Mouse (Mus musculus) MEL (cell line): Measurements from ENCODE around the gene Sema3a. TPM values are rescaled to one million over a fixed set of nuclear protein-coding genes. Genes with fewer than 3 reads are reported as not detected.

ENCODE experiments used
- DNase-seq: peaks from one replicate; pipeline ENCODE4 v3.0.0; 2011; ENCODE audit warnings: low read depth, low spot score
- H3K27ac ChIP-seq: 2 replicates; pipeline ENCODE4 v1.5.1; 2012; ENCODE audit warnings: low read depth, mild to moderate bottlenecking, control low read depth, low read length, moderate library complexity; ENCODE audit not compliant: control insufficient read depth
- H3K27me3 ChIP-seq, 2 experiments: fragments of 150-350 bp in 1 of 2; sonication (generic) in 1 of 2; 2 replicates each; pipeline ENCODE4 v1.6.1; 2012; ENCODE audit warnings: low read length in 2 of 2, mild to moderate bottlenecking in 2 of 2, improper control_type of control experiment in 1 of 2, moderate library complexity in 1 of 2; ENCODE audit not compliant: insufficient read depth in 2 of 2, control insufficient read depth in 1 of 2
- H3K36me3 ChIP-seq, 2 experiments: 2 replicates each; pipeline ENCODE4 v1.6.1; 2012 to 2014; ENCODE audit warnings: low read length in 2 of 2, improper control_type of control experiment in 1 of 2, inconsistent platforms in 1 of 2, mild to moderate bottlenecking in 1 of 2; ENCODE audit not compliant: insufficient read depth in 2 of 2, control insufficient read depth in 1 of 2
- H3K4me1 ChIP-seq, 2 experiments: fragments of 150-350 bp in 1 of 2; sonication (generic) in 1 of 2; 2 replicates each; pipeline ENCODE4 v1.6.1; 2012; ENCODE audit warnings: low read length in 2 of 2, improper control_type of control experiment in 1 of 2, mild to moderate bottlenecking in 1 of 2; ENCODE audit not compliant: insufficient read depth in 2 of 2, control insufficient read depth in 1 of 2
- H3K4me3 ChIP-seq, 2 experiments: fragments of 150-350 bp in 1 of 2; sonication (generic) in 1 of 2; 2 replicates each; pipeline ENCODE4 v1.5.1; 2012; ENCODE audit warnings: low read depth in 2 of 2, low read length in 2 of 2, mild to moderate bottlenecking in 2 of 2, moderate library complexity in 2 of 2, control low read depth in 1 of 2, improper control_type of control experiment in 1 of 2; ENCODE audit not compliant: control insufficient read depth in 1 of 2, insufficient read depth in 1 of 2
- H3K79me2 ChIP-seq: 2 replicates; pipeline ENCODE4 v1.6.1; 2012; ENCODE audit warnings: mild to moderate bottlenecking, low read length, moderate library complexity; ENCODE audit not compliant: control insufficient read depth, poor library complexity, insufficient read depth
- H3K9ac ChIP-seq: 2 replicates; pipeline ENCODE4 v1.6.1; 2012; ENCODE audit warnings: low read depth, mild to moderate bottlenecking, control low read depth, low read length, moderate library complexity; ENCODE audit not compliant: control insufficient read depth, poor library complexity, severe bottlenecking
- H3K9me3 ChIP-seq: fragments of 150-350 bp; sonication (generic); replicated peaks from 2 replicates; pipeline ENCODE4 v1.6.1; 2012; ENCODE audit warnings: mild to moderate bottlenecking, low read length, improper control_type of control experiment, moderate library complexity; ENCODE audit not compliant: insufficient read depth
- BHLHE40 ChIP-seq: IDR thresholded peaks from 2 replicates; pipeline ENCODE4 v1.6.1; 2012; ENCODE audit warnings: low read depth, mild to moderate bottlenecking, inconsistent platforms, low read length, improper control_type of control experiment, borderline replicate concordance
- CHD1 ChIP-seq: IDR thresholded peaks from 2 replicates; pipeline ENCODE4 v1.6.1; 2012; ENCODE audit warnings: low read depth, mild to moderate bottlenecking, inconsistent platforms, low read length, improper control_type of control experiment
- CTCF ChIP-seq, 3 experiments: IDR thresholded peaks in 2 of 3; conservative IDR thresholded peaks in 1 of 3; 2 replicates each; pipeline ENCODE4 v1.5.1; 2011 to 2012; ENCODE audit warnings: low read length in 3 of 3, low read depth in 2 of 3, mild to moderate bottlenecking in 2 of 3, improper control_type of control experiment in 1 of 3, inconsistent platforms in 1 of 3, mixed read lengths in 1 of 3, moderate library complexity in 1 of 3; ENCODE audit not compliant: control insufficient read depth in 1 of 3, insufficient read depth in 1 of 3, poor library complexity in 1 of 3, severe bottlenecking in 1 of 3
- GABPA ChIP-seq: IDR thresholded peaks from 2 replicates; pipeline ENCODE4 v1.6.1; 2012; ENCODE audit warnings: low read depth, mild to moderate bottlenecking, inconsistent platforms, low read length, improper control_type of control experiment, moderate library complexity
- KAT2A ChIP-seq: conservative IDR thresholded peaks from 2 replicates; pipeline ENCODE4 v1.6.1; 2012; ENCODE audit warnings: low read depth, low read length, improper control_type of control experiment, inconsistent platforms
- MAFK ChIP-seq: IDR thresholded peaks from 2 replicates; pipeline ENCODE4 v1.6.1; 2011; ENCODE audit warnings: low read depth, mild to moderate bottlenecking, low read length, improper control_type of control experiment, borderline replicate concordance
- MEF2A ChIP-seq: IDR thresholded peaks from 2 replicates; pipeline ENCODE4 v1.6.1; 2014; ENCODE audit warnings: low read depth, mild to moderate bottlenecking, inconsistent platforms, low read length, improper control_type of control experiment; ENCODE audit not compliant: poor library complexity, insufficient replicate concordance, severe bottlenecking; ENCODE audit errors: extremely low read depth
- MXI1 ChIP-seq: IDR thresholded peaks from 2 replicates; pipeline ENCODE4 v1.6.1; 2011; ENCODE audit warnings: mild to moderate bottlenecking, low read depth, low read length, improper control_type of control experiment
- NELFE ChIP-seq: IDR thresholded peaks from 2 replicates; pipeline ENCODE4 v1.6.1; 2011; ENCODE audit warnings: low read depth, low read length, improper control_type of control experiment
- POLR2A ChIP-seq, 2 experiments: IDR thresholded peaks; 2 replicates each; pipeline ENCODE4 v1.6.1; 2011 to 2012; ENCODE audit warnings: low read length in 2 of 2, mild to moderate bottlenecking in 2 of 2, control low read depth in 1 of 2, improper control_type of control experiment in 1 of 2, low read depth in 1 of 2, moderate library complexity in 1 of 2; ENCODE audit not compliant: control insufficient read depth in 1 of 2, insufficient read depth in 1 of 2, poor library complexity in 1 of 2
- POLR2AphosphoS2 ChIP-seq: IDR thresholded peaks from 2 replicates; pipeline ENCODE4 v1.6.1; 2011; ENCODE audit warnings: low read length, improper control_type of control experiment
- RAD21 ChIP-seq: IDR thresholded peaks from 2 replicates; pipeline ENCODE4 v1.6.1; 2011; ENCODE audit warnings: mild to moderate bottlenecking, low read depth, low read length, improper control_type of control experiment
- RCOR1 ChIP-seq: IDR thresholded peaks from 2 replicates; pipeline ENCODE4 v1.6.1; 2012; ENCODE audit warnings: low read depth, mild to moderate bottlenecking, inconsistent platforms, low read length, improper control_type of control experiment
- SIN3A ChIP-seq: IDR thresholded peaks from 2 replicates; pipeline ENCODE4 v1.6.1; 2012; ENCODE audit warnings: low read length, improper control_type of control experiment, inconsistent platforms
- SMC3 ChIP-seq: IDR thresholded peaks from 2 replicates; pipeline ENCODE4 v1.6.1; 2011; ENCODE audit warnings: low read depth, low read length, improper control_type of control experiment
- TAL1 ChIP-seq: IDR thresholded peaks from 2 replicates; pipeline ENCODE4 v1.6.1; 2012; ENCODE audit warnings: mild to moderate bottlenecking, inconsistent platforms, low read length, moderate library complexity, mixed read lengths
- TBP ChIP-seq: IDR thresholded peaks from 2 replicates; pipeline ENCODE4 v1.8.0; 2011; ENCODE audit warnings: low read depth, low read length, improper control_type of control experiment
- TCF12 ChIP-seq: IDR thresholded peaks from 2 replicates; pipeline ENCODE4 v1.6.1; 2014; ENCODE audit warnings: low read depth, mild to moderate bottlenecking, inconsistent platforms, low read length, improper control_type of control experiment, moderate library complexity
- ZC3H11A ChIP-seq: IDR thresholded peaks from 2 replicates; pipeline ENCODE4 v1.6.1; 2012; ENCODE audit warnings: low read depth, mild to moderate bottlenecking, inconsistent platforms, low read length, improper control_type of control experiment
- ZNF384 ChIP-seq: IDR thresholded peaks from 2 replicates; pipeline ENCODE4 v1.6.1; 2012; ENCODE audit warnings: low read depth, mild to moderate bottlenecking, inconsistent platforms, low read length, improper control_type of control experiment
- polyA plus RNA-seq, 2 experiments: library from polyadenylated mRNA; stranded (reverse) in 1 of 2; unstranded in 1 of 2; fragments of >175 nt in 1 of 2; fragments of >200 nt in 1 of 2; gene quantifications; 2 replicates each; pipeline versions ENCODE4 v1.2.1 to v1.2.4; 2012; ENCODE audit warnings: low replicate concordance in 2 of 2, low read depth in 1 of 2; ENCODE audit not compliant: insufficient read length in 2 of 2, insufficient read depth in 1 of 2, missing spikeins in 1 of 2
- total RNA-seq: library from RNA; depleted of rRNA; stranded (reverse); fragments of 300-350 nt; gene quantifications from 2 replicates; pipeline ENCODE4 v1.2.3, GENCODE M21; 2012

Sema3a gene
- total and polyA plus RNA-seq, 3 experiments: not detected

DNA sequence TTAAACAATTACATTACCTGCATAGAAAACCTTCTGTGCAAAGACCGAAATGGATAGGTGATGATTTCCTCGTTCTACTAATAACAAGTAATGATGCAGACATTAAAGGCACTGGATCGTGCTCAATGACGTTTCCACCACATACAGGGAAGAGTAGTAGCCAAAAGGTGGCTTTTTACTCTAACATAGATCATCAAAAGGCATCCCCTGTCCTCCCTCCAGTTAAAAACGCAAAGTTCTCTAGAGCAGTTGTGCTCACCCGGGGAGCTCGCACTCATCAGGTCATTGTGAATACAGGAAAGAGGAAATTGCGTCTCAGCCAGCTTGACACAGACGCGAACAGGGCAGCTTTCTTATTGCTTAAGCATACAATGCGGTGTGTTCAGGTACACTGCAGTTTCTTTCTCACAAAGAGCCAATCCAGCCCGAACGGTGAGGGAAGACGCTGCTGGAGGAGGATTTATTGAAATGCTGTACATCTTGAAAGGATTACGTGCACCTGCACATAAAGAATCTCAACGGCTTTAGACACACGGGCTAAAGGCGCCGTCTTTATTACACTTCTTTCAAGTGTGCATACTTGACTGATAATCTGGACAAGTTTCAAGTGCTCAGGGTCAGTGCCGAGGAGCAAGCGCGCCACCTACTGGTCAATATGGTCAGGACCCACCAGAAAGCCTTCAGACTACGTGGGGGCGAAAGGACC is 503.5 kb downstream of the Sema3a start:
- peak overlapping the region; percentile 68 to 73 for H3K4me3 ChIP-seq
- TF ChIP-seq CTCF (IDR thresholded peaks at IDR 0.05 in 2 of 3, conservative IDR thresholded peaks at IDR 0.05 in 1 of 3; ENCODE audit: control insufficient read depth in 1 of 3, insufficient read depth in 1 of 3, low read depth in 2 of 3, low read length in 3 of 3, poor library complexity in 1 of 3, severe bottlenecking in 1 of 3) (peak; percentile 93 to 99 (median 98)), RAD21 (peak; percentile 98), TCF12 (no peak; the same call in 1 of the 2 replicates), MXI1 (peak; percentile 66), POLR2A (IDR thresholded peaks at IDR 0.05; ENCODE audit: control insufficient read depth in 1 of 2, insufficient read depth in 1 of 2, low read depth in 1 of 2, low read length in 2 of 2, poor library complexity in 1 of 2) (0 out of 4 replicates have a peak, but pooled peaks of 1 of the 2 experiments have one; percentile 17), SMC3 (peak; percentile 97), SIN3A (peak; percentile 48; the same call in 1 of the 2 replicates), ZC3H11A (peak; percentile 95), TBP (0 out of 2 replicates have a peak, but pooled peaks have one; percentile 37), CHD1 (no peak)
- DNase-seq: peak; percentile 92

DNA sequence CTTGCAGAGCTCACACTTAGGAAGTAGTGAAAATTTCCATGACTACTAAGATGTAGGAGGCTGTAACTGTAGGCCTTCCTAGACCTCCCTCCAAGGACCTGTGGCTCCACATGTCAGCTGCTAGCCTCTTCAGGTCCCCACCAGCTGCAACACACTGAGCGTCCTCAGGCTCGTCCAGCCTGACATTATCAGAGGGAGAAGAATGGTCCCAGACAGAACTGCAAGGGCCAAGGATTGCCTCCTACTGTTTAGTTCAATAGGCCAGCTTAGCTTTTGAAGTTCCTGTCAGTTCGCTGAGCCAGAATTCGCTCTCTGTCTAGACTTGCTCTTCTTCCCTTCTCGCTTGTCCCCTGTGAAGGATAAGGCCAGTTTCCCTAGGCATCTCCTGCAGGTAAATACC is 504.7 kb downstream of the Sema3a start:
- H3K27ac ChIP-seq: no peak overlapping the region
- H3K9ac ChIP-seq: no peak overlapping the region
- no peaks in the 10 kb centered on the region for H3K79me2 ChIP-seq
- no peak for TF ChIP-seq MEF2A
- no peak for TF ChIP-seq RAD21
- no peak for TF ChIP-seq POLR2AphosphoS2
- TF ChIP-seq GABPA: no peak
- TF ChIP-seq TAL1: no peak
- TF ChIP-seq RCOR1: no peak
- no peak for TF ChIP-seq MAFK
- no peak for TF ChIP-seq CHD1
- TF ChIP-seq BHLHE40: no peak
- no peak for TF ChIP-seq NELFE
- TF ChIP-seq ZNF384: no peak
- no peak for TF ChIP-seq KAT2A
- H3K4me3 ChIP-seq: no peak overlapping the region
- H3K27me3 ChIP-seq: no peaks in the 10 kb centered on the region
- peak; percentile 14 for DNase-seq
- 0 out of 4 replicates have a peak, but pooled peaks cover 0 to 3% of the 10 kb centered on the region in 2 experiments for H3K4me1 ChIP-seq
- no peaks in the 10 kb centered on the region for H3K9me3 ChIP-seq
- H3K36me3 ChIP-seq: no peaks in the 10 kb centered on the region

More for the DNA sequence above, 503.5 kb downstream of the Sema3a start:
- no peaks in the 10 kb centered on the region for H3K36me3 ChIP-seq
- H3K79me2 ChIP-seq: no peaks in the 10 kb centered on the region
- H3K9ac ChIP-seq: peak overlapping the region; percentile 50
- H3K4me1 ChIP-seq: 0 out of 4 replicates have a peak, but pooled peaks cover 0 to 3% of the 10 kb centered on the region in 2 experiments
- H3K9me3 ChIP-seq: no peaks in the 10 kb centered on the region
- no peaks in the 10 kb centered on the region for H3K27me3 ChIP-seq
- H3K27ac ChIP-seq: peak overlapping the region; percentile 33
